Mouse (Mus musculus) embryonic stem cell, embryonic (primary cell): ENCODE data around the gene Rela.

Experiments used
- CTCF ChIA-PET, 4 experiments: fragments of 300-600 bp in 2 of 4; fragments of 350-600 bp in 2 of 4; sonication (Branson Sonifier 250); formaldehyde crosslinking; loops; one replicate each; lab custom pipeline; 2022; ENCODE audit warnings: inconsistent platforms in 2 of 4; lab: Charles Lee
- POLR2A ChIA-PET, 4 experiments: fragments of 300-600 bp in 2 of 4; fragments of 350-600 bp in 2 of 4; sonication (Branson Sonifier 250); formaldehyde crosslinking; loops; one replicate each; lab custom pipeline; 2022; ENCODE audit warnings: antibody characterized with exemption in 4 of 4, inconsistent platforms in 1 of 4; lab: Charles Lee

Gene Rela

GRCm38 (mm10) chr19:5637069-5638047, at the start of gene Rela:
Rela (plus strand) TSS chr19:5637483.
- POLR2A ChIA-PET, result interaction anchor here (0.6 to 6.0 kb wide), 44 partner anchors 10 to 205 kb away, joined by 3 to 42 read pairs (median 4); partner anchors contain the start of genes Snx32 (in 3 of the 4), Map3k11 (in 2 of the 4), Pcnx3 (in 2 of the 4) and Rnaseh2c (in 2 of the 4)
- CTCF ChIA-PET, result interaction anchor here in 2 of 4 experiments (1.1 to 1.9 kb wide), 3 partner anchors 69 to 150 kb away, joined by 3 to 5 read pairs (median 3); partner anchors contain the start of genes Ap5b1 (in 1 of the 2) and Mus81 (in 1 of the 2)

GRCm38 (mm10) chr19:5589159-5589558, 48.1 kb upstream of the Rela start:
- POLR2A ChIA-PET, result interaction anchor here in 2 of 4 experiments (0.6 to 1.5 kb wide), 3 partner anchors 11 to 252 kb away, joined by 3 to 4 read pairs (median 3); no protein-coding TSS in a partner anchor
- CTCF ChIA-PET, result interaction anchor here in 3 of 4 experiments (0.6 to 1.9 kb wide), 7 partner anchors 19 to 126 kb away, joined by 3 to 11 read pairs (median 3); partner anchors contain the start of genes Ap5b1 (in 2 of the 3) and Snx32 (in 1 of the 3)

DNA sequence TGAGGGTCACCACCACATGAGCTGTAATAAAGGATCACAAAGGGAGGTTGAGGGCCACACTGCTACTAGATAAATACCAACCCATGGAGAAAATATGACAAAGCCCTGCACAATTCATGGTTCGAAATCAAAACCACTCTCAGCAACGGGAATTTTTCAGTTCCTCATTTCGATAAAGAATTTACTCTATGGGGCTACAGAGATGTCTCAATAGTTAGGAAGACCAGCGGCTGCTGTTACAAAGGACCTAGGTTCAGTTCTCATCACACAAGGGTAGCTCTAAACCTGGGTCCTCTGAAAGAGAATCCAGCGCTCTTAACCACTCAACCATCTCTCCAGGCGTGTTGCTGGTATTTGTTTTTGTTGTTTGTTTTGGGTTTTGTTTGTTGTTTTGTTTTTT, 45.4 kb upstream of the Rela start:
- ChIA-PET POLR2A (interaction anchor here in 1 of 4 experiments (1.5 kb wide), 1 partner anchor 23 kb away, joined by 4 read pairs; no protein-coding TSS in a partner anchor), CTCF (interaction anchor here in 2 of 4 experiments (0.6 to 0.7 kb wide), 2 partner anchors 23 to 62 kb away, joined by 3 read pairs; no protein-coding TSS in a partner anchor)

DNA sequence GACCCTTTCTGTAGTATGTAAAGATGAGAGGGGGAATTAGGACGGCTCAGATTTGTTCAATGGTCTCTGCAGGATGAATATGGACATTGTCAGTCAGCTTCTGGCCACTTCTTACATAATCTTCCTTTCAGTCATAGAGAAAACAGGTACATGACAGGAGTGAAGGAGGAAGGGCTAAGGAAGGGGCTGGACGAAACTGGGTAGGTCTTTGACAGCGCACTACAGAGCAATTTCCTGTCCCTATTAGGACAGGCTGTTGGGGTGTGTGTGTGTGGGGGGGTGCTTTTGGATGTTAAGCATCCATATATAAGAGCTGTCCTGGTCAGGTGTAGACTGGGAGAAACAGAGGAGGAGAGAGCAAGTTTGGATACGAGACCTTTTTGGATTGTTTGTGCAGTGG, 38.1 kb upstream of the Rela start:
- CTCF ChIA-PET, result interaction anchor here in 2 of 4 experiments (0.8 to 1.6 kb wide), 2 partner anchors 31 kb away, joined by 3 to 7 read pairs; partner anchors contain the start of gene Ap5b1 (in 1 of the 2)

GRCm38 (mm10) chr19:5601752-5602541, 35.3 kb upstream of the Rela start, which contains the start of gene Rnaseh2c:
Rnaseh2c (plus strand) TSS chr19:5601873.
- CTCF ChIA-PET, result interaction anchor here in 3 of 4 experiments (0.8 to 1.5 kb wide), 9 partner anchors 33 to 193 kb away, joined by 3 to 9 read pairs (median 3); partner anchors contain the start of genes Ap5b1 (in 1 of the 3) and Mus81 (in 1 of the 3)
- POLR2A ChIA-PET, result interaction anchor here in 3 of 4 experiments (0.6 to 2.8 kb wide), 62 partner anchors 8 to 465 kb away, joined by 3 to 19 read pairs (median 4); partner anchors contain the start of genes Kat5 (in 3 of the 3), Cfl1 (in 2 of the 3), Map3k11 (in 2 of the 3) and Pcnx3 (in 2 of the 3)

More for the DNA sequence above, 38.1 kb upstream of the Rela start:
- POLR2A ChIA-PET, result interaction anchor here in 2 of 4 experiments (1.0 to 1.2 kb wide), 3 partner anchors 18 to 27 kb away, joined by 3 to 4 read pairs (median 3); no protein-coding TSS in a partner anchor

DNA sequence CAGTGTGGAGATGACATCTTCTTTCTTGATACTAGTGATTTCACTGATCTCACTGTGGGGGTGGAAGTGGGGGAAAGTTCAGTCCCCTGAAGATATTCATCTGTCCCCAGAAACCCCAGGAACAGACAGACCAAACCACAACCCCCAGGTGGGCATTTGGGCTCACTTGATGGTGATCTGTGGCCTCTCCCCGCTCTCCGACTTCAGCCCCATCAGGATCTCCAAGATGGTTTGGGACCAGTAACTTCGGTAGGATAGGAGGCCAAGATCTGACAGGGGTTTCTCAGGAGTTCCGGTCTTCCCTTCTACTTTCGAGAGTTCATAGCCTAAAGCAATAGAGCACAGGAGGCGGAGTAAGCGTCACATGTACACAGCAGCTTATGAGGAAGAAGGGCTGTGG, 33.6 kb upstream of the Rela start:
- ChIA-PET POLR2A (interaction anchor here in 2 of 4 experiments (0.6 to 2.6 kb wide), 9 partner anchors 10 to 772 kb away, joined by 3 to 19 read pairs (median 3); partner anchors contain the start of genes Mus81 (in 2 of the 2), Cfl1 (in 1 of the 2) and Tigd3 (in 1 of the 2)), CTCF (interaction anchor here in 2 of 4 experiments (0.5 to 1.5 kb wide), 5 partner anchors 35 to 187 kb away, joined by 3 to 4 read pairs (median 3); partner anchors contain the start of gene Ap5b1 (in 1 of the 2))

- CTCF ChIA-PET, result interaction anchor here in 1 of 4 experiments (0.6 kb wide), 1 partner anchor 1592 kb away, joined by 3 read pairs; no protein-coding TSS in a partner anchor
- POLR2A ChIA-PET, result interaction anchor here in 1 of 4 experiments (1.2 to 1.3 kb wide), 2 partner anchors 33 to 44 kb away, joined by 5 read pairs; partner anchors contain the start of gene Rela
Observed at GRCm38 (mm10) chr19:5605126-5605525, 32.2 kb upstream of the Rela start.

DNA sequence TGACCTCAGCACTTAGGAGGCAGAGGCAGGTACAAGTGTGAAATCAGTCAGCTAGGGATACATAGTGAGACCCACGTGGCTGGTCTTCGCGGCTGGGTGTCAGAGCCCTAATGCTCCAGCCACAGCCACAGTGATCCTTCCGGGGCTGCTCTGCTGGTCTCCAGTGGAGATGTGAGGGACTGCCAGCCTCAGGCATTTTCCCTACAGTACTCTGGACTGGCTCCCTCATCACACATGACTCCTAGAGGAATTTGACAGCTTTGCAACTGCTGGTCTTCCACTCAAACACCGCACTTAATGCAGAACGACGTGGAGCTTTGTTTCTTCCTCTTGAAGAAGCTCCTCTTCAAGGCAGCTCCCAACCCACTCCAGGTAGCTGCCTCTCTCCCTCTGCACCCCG, 31.1 kb upstream of the Rela start:
- ChIA-PET CTCF (interaction anchor here in 2 of 4 experiments (0.7 to 1.0 kb wide), 4 partner anchors 42 to 282 kb away, joined by 3 to 4 read pairs (median 3); no protein-coding TSS in a partner anchor), POLR2A (interaction anchor here (0.6 to 2.2 kb wide), 23 partner anchors 14 to 319 kb away, joined by 3 to 7 read pairs (median 4); partner anchors contain the start of genes Ap5b1 (in 1 of the 4), Cdc42ep2 (in 1 of the 4), Cfl1 (in 1 of the 4) and Rela (in 1 of the 4))

- CTCF ChIA-PET, result interaction anchor here in 1 of 4 experiments (0.6 kb wide), 1 partner anchor 83 kb away, joined by 3 read pairs; no protein-coding TSS in a partner anchor
Observed at GRCm38 (mm10) chr19:5607705-5608410, 29.4 kb upstream of the Rela start.

DNA sequence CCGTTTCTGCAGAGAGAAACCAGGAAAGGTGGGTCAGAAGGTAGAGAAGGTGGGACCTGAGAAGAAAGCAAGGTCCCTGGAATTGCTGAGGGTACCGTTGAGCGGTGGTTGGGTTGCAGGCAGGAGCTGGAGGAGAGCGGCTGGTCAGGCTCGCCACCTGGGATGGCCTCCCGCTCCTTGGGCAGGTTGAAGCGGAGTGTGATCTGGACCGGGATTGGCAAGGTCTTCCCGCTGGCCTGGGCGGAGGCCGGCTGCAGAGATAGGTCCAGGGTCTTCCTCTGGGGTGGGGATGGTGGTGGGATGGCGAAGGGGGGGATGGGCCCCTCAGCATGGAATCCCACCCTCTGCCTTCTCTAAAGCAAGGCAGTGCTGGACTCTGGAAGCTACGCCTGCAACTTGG, 28.6 kb upstream of the Rela start:
- ChIA-PET CTCF (no interaction called here), POLR2A (interaction anchor here in 2 of 4 experiments (0.9 to 1.8 kb wide), 4 partner anchors 10 to 209 kb away, joined by 3 to 9 read pairs (median 4); no protein-coding TSS in a partner anchor)

More at GRCm38 (mm10) chr19:5607705-5608410, 29.4 kb upstream of the Rela start:
- POLR2A ChIA-PET, result interaction anchor here in 3 of 4 experiments (0.6 to 2.2 kb wide), 5 partner anchors 15 to 188 kb away, joined by 3 to 7 read pairs (median 3); partner anchors contain the start of gene Scyl1 (in 1 of the 3)

GRCm38 (mm10) chr19:5609171-5609546, 28.1 kb upstream of the Rela start:
- ChIA-PET POLR2A (interaction anchor here in 3 of 4 experiments (0.9 to 1.8 kb wide), 13 partner anchors 10 to 209 kb away, joined by 3 to 9 read pairs (median 4); partner anchors contain the start of genes Ccdc85b (in 1 of the 3), Cfl1 (in 1 of the 3), Mus81 (in 1 of the 3) and Scyl1 (in 1 of the 3)), CTCF (no interaction called here)

DNA sequence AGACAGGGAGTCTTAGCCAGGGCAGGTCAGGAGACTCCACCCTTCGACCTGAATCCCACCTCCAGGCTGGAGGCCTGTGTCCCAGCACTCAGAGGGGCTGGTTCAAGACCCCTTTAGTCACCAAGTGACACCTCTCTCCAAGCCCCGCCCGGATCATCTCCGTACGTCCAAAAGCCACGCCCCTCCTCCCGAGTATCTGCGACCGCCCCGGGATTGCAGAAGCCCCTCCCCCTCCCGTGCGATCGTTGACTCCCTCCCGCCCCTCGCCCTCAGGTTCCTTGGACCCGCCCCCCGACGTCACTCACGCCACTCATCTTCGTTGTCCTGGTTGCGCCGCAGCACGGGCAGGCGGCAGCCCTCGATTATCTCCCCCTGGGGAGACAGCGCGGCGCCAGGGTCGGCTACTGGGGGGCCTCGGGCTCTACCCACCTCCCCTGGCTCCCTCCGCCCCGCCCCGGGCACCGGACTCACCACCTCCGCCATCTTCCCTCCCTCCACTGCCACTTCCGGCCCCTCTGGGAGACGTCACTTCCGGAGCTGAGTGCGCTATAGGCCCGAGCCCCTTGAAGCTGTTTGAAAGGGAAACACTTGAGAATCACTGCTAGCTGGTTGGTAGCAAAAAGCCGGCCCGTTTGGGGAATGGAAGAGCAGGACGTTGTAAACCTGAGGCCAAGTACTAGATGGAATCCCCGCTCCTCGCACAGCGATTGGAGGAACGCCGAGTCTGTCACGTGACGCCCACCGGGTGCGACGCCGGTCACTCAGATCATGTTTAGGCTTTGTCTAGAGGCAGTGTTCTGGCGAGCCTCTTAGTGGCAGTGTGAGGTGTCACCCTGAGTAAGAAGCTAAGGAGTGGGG, 27.5 kb upstream of the Rela start, which contains the start of gene Kat5:
TSS of gene Kat5 (minus strand) at position 691 of the 858 bp plus-strand sequence.
- ChIA-PET POLR2A (interaction anchor here (0.6 to 2.0 kb wide), 63 partner anchors 8 to 1655 kb away, joined by 3 to 16 read pairs (median 3); partner anchors contain the start of genes Cfl1 (in 3 of the 4), Rnaseh2c (in 3 of the 4), Map3k11 (in 2 of the 4) and Mus81 (in 2 of the 4)), CTCF (interaction anchor here in 3 of 4 experiments (0.5 to 1.3 kb wide), 6 partner anchors 16 to 1070 kb away, joined by 3 to 8 read pairs (median 3); partner anchors contain the start of gene Ap5b1 (in 1 of the 3))

DNA sequence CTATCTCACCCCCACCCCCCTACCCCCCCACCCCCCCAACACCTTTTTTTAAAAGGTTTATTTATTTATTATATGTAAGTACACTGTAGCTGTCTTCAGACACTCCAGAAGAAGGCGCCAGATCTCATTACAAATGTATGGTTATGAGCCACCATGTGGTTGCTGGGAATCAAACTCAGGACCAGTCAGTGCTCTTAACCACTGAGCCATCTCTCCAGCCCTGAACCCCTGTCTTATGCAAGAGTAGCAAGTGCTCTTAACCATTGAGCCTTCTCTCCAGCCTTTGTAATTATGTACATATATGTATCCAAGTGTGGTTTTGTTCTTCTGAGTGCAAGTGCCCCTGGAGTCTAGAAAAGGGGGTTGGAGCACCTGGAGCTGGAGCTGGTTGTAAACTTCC, 25.3 kb upstream of the Rela start:
- ChIA-PET POLR2A (interaction anchor here in 3 of 4 experiments (0.5 to 3.6 kb wide), 10 partner anchors 10 to 1776 kb away, joined by 3 to 15 read pairs (median 3); partner anchors contain the start of genes Cfl1 (in 1 of the 3), Fam89b (in 1 of the 3) and Rnaseh2c (in 1 of the 3)), CTCF (interaction anchor here in 3 of 4 experiments (0.6 to 1.2 kb wide), 6 partner anchors 44 to 261 kb away, joined by 3 to 7 read pairs (median 4); partner anchors contain the start of gene Ehbp1l1 (in 1 of the 3))
